Mouse (Mus musculus): ENCODE measurements around the gene Mnd1.

Mnd1 gene

GRCm38 (mm10) chr3:84092875-84093274 lies 62.7 kb downstream of the Mnd1 start:
- no peak for DNase-seq (ENCODE audit: low spot score in 2 of 2)

- peak in 1 of 2 experiments; percentile 63 for DNase-seq (ENCODE audit: low spot score in 2 of 2)
Observed at GRCm38 (mm10) chr3:84090982-84091381, 64.6 kb downstream of the Mnd1 start.

DNA sequence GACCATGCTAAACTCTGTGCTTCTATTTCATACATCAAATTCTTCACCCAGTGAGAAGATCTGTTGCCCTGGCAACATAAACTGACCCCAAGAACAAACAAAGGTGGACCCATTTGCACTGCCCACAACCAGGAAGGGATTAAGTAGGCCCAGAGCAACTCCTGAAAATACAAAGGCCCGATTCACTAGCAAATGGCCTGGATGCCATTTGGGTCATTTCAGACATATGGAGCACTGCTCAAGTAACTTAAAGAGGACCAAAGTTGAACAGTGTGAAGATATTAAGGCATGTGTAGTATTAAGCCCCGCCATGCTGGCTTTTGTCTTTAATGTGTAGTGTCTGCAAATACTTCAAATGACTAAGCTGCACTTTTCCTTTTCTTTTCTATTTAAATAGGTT lies 68.7 kb downstream of the Mnd1 start:
- no peak for DNase-seq (ENCODE audit: low spot score in 2 of 2)

- DNase-seq (ENCODE audit: low spot score in 2 of 2), result no peak
Observed at GRCm38 (mm10) chr3:84086337-84086736, 69.2 kb downstream of the Mnd1 start.

- no peak for DNase-seq (ENCODE audit: low spot score in 2 of 2)
Observed at GRCm38 (mm10) chr3:84085429-84085828, 70.2 kb downstream of the Mnd1 start.

DNA sequence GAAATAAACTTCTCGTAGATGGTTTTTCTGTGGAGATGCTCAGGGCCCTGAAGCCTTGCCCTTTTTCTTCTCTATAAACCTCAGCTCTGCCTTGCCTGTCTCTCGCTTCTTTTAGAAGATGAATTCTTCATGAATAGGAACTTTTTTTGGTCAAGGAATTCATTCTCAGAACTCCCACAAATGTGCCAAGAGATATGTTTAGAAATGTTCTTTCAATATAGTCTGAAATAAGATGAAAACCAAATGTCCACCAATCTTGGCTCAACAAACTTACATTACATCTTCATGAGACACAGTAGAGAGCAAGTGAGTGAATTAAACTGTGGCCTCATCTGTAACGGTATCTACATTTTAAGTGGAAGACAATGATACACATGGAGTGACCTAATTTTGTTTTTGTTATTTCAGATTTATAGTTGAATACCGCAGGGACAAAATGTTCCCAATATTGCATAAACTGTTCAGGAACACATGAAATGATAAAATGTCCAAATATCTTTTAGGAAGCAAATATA lies 74.3 kb downstream of the Mnd1 start:
- no peak for DNase-seq (ENCODE audit: low spot score in 2 of 2)

GRCm38 (mm10) chr3:84080074-84080473 lies 75.5 kb downstream of the Mnd1 start:
- DNase-seq (ENCODE audit: low spot score in 2 of 2), result no peak

DNA sequence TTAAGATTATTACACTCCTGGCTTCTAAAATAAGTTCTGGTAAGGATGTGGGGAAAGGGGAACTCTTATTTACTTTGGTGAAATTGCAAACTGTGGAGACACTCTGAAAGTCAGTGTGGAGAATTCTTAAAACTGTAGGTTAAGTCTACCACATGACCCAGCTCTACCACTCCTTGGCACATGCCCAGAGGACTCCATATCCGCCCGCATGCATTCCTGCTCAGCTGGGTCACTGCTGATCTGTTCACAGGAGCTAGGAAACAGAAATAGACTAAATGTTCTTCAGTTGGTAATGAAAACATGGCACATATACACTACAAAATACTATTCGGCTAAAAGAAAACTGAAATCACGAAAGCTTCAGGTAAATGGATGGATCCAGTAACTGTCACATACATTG lies 78.1 kb downstream of the Mnd1 start:
- DNase-seq (ENCODE audit: low spot score in 2 of 2), result no peak

DNA sequence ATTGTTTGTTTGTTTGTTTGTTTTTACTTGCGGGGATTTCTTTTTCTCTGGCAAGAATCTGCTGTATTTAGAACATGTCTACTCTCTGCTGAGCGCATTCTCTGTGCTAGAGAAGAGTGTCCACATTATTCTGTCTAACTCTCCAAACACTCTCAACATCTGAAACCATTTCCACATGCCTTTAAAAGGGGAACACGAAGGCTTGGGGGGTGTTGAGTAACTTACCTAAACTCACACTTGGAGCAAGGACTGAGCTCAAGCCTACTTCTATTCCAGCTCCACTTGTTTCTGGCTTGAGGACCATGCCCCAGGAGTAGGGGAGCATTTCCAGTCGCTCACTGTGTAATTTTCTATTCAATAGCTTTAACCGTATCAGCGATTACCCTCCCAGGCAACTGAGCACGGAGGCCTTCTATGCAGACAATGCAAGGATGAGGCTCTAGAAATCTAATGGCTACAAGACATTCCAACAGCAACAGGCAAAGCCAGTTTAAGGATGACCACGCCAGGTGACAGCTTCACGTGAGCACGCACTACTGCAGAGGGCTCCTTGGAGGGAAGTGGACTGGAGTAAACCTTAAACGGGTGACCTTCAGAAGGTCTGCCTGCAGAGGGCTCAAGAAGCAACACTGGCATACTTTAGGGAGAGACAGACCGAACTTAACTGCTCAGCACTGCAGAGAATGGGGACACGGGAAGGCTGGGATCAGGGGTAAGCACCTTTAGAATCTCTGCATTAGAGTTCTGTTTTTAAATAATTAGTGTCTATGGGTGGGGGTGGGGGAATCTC lies 78.8 kb downstream of the Mnd1 start:
- no peak for DNase-seq (ENCODE audit: low spot score in 2 of 2)

DNA sequence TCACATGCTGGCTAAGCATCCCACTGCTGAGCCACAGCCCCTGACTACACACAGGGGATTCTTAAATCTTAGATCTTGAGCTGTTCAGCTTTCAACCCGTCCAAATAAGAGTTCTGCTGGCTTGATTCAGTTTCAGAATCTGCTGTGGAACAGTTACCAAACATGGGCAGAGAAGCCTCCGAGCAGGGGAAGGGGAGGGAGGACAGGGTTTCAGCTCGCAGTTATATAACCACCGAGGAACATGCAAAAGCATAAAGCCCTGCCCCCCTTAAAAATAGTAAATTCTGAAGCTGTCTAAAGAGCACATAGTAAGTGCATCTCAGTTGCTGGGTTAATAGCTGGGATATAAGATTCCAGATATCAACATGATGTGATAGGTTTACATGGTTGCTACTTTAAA lies 80.1 kb downstream of the Mnd1 start:
- DNase-seq (ENCODE audit: low spot score in 2 of 2), result peak in 1 of 2 experiments; percentile 41

GRCm38 (mm10) chr3:84074777-84075176 lies 80.8 kb downstream of the Mnd1 start:
- no peak for DNase-seq (ENCODE audit: low spot score in 2 of 2)

GRCm38 (mm10) chr3:84071641-84072040 lies 83.9 kb downstream of the Mnd1 start:
- no peak for DNase-seq (ENCODE audit: low spot score in 2 of 2)

DNA sequence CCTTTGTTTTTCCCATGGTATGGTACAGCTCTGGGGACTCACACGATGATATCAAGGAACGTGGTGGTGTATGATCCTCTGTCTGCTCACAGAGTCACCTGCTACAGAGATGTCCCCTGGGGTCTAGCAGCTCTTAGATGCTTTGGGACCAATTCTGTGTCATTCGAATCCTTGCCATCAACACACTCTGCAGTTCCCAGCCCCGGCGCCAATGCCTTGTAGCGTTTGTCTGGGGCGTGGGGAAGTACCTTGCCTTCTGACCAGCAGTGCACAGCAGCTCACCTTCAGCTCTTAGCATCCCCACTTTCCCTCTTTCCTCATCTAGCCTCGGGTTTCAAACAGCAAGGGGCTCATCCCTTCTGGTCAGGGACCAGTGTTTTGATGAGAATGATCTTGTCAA lies 84.8 kb downstream of the Mnd1 start:
- no peak for DNase-seq (ENCODE audit: low spot score in 2 of 2)

DNA sequence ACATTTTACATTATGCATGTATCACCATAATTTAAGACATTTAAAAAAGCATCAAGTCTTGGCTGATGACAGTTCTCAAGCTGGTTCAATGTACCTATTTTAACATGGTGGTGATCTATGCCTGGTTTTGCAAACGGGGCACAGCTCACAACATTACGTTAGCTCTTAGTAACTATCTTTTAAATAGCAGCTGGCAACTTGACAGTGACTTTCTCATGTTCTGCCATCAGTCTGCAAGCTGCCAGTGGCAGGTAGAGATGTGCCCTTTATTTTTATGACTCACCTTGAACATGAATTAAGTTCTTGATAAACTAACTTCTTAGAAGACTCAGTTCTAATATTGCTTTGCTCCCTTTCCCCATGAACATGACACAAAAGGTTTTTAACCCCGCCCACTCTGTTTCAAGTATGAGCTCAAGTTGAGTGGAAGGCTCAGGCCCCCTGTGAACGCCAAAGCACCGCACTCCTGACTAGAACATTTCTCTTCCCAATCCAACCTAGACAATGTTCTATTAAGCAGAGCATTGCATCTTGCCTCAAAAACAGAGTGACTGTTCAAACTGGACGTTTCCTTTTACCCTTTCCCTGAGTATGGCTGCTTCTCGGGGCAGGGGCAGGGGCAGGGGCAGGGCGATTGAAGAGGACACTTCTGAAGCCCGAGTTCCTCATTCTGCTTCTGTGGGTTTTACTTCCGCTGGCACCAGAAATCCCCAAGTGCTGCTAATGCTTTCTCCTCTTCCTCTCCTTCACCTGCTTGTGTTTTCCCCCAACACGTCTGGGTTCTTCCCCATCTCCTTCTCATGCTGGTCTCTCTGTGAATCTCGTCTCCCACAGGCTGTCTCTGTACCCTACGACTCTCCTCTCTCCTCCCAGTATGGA lies 86.5 kb downstream of the Mnd1 start:
- DNase-seq (ENCODE audit: low spot score in 2 of 2), result peak in 1 of 2 experiments; percentile 64

GRCm38 (mm10) chr3:84065825-84066224 lies 89.8 kb downstream of the Mnd1 start:
- DNase-seq (ENCODE audit: low spot score in 2 of 2), result peak in 1 of 2 experiments; percentile 31

- no peak for DNase-seq (ENCODE audit: low spot score in 2 of 2)
Observed at GRCm38 (mm10) chr3:84063369-84063914, 92.1 kb downstream of the Mnd1 start.

GRCm38 (mm10) chr3:84061523-84062453 lies 93.8 kb downstream of the Mnd1 start:
- DNase-seq (ENCODE audit: low spot score in 2 of 2), result no peak

DNA sequence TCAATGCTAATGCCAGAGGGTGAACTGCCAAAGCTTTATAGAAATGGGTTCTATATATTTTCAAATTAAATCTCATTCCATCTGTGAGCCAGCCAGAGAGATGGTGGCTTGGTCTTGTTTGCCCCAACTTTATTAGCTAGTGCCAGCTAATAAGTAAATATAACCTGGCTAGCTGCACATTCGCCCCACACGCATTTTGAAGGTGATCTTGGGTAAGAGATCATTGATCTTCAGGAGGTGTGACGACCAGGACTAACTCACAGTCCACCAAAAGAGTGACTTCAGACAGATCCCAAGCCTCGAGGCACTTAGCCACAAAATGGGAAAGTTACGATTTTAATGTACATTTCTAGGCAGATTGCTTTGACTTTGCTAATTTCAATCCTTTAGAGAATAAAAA lies 94.6 kb downstream of the Mnd1 start:
- no peak for DNase-seq (ENCODE audit: low spot score in 2 of 2)

GRCm38 (mm10) chr3:84060128-84060527 lies 95.5 kb downstream of the Mnd1 start:
- no peak for DNase-seq (ENCODE audit: low spot score in 2 of 2)

DNA sequence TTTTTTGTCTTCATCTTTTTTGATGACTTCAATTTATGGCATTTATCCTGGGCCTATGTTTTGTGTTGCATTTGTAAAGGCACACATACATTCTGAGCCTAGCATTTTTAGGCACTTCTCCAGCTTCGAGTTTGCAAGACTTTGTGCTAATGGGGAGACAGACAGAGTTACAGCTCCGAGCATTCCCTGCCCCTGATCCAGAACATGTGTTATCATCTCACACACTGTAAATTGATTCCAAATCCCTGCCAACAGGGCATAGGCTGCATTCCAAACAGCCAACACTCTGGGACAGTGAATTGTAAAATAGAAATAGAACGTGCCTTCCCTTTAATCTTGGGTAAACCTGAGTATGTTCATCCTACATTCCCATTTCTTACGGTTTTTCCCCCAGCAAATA lies 95.9 kb downstream of the Mnd1 start:
- no peak for DNase-seq (ENCODE audit: low spot score in 2 of 2)

- no peak for DNase-seq (ENCODE audit: low spot score in 2 of 2)
Observed at GRCm38 (mm10) chr3:84059261-84059660, 96.3 kb downstream of the Mnd1 start.

All from spleen, postnatal 10 days (tissue).